Mouse (Mus musculus): ENCODE results near the gene Rgp1. TPM values are rescaled to one million over a fixed set of nuclear protein-coding genes. Genes with fewer than 3 reads are reported as not detected.
"Not testable (repeated sequence)": the region's sequence is repeated elsewhere in the genome, so short reads cannot be mapped to it uniquely, and the experiment has no call there.

Rgp1 gene
- polyA plus RNA-seq, 1 experiment from 2014 or later = 30.7 TPM

- H3K4me1 ChIP-seq = peaks cover 38% of the 10 kb centered on the region
- no peak overlapping the region for H3K9ac ChIP-seq
- H3K4me3 ChIP-seq (replicated peaks) = no peak overlapping the region
- 67% methylated on average over 7 of the region's 7 CpGs for WGBS
- ATAC-seq (replicated peaks; ENCODE audit: low FRiP score) = no peak
- H3K27ac ChIP-seq = no peak overlapping the region
- H3K27me3 ChIP-seq = no peaks in the 10 kb centered on the region
- H3K9me3 ChIP-seq (replicated peaks) = no peaks in the 10 kb centered on the region
- H3K4me2 ChIP-seq = no peak overlapping the region
- H3K36me3 ChIP-seq = peaks cover 46% of the 10 kb centered on the region
These were observed 4.9 kb downstream of the Rgp1 start for GRCm38 (mm10) chr4:43583421-43583820.

GRCm38 (mm10) chr4:43584444-43585416, 6.2 kb downstream of the Rgp1 start, which contains the start of gene Msmp:
Gene Msmp, minus strand, starts transcription at chr4:43584494.
- Histone ChIP-seq H3K36me3 (peaks cover 46% of the 10 kb centered on the region), H3K4me2 (no peak within 1 kb of the TSS), H3K4me1 (peaks cover 34% of the 10 kb centered on the region), H3K4me3 (replicated peaks) (no peak within 1 kb of the TSS), H3K9ac (no peak within 1 kb of the TSS), H3K27me3 (no peaks in the 10 kb centered on the region), H3K9me3 (replicated peaks) (no peaks in the 10 kb centered on the region), H3K27ac (no peak within 1 kb of the TSS)
- no peak for ATAC-seq (replicated peaks; ENCODE audit: low FRiP score)
- 57% methylated on average over 12 of the region's 12 CpGs for WGBS

GRCm38 (mm10) chr4:43585682-43586081, 7.2 kb downstream of the Rgp1 start:
- no peak overlapping the region for H3K27ac ChIP-seq
- no peak for ATAC-seq (replicated peaks; ENCODE audit: low FRiP score)
- H3K36me3 ChIP-seq = peaks cover 38% of the 10 kb centered on the region
- whole genome bisulfite sequencing = 48% methylated on average over 10 of the region's 10 CpGs
- no peak overlapping the region for H3K4me3 ChIP-seq (replicated peaks)
- no peak overlapping the region for H3K4me2 ChIP-seq
- H3K9me3 ChIP-seq (replicated peaks) = no peaks in the 10 kb centered on the region
- no peaks in the 10 kb centered on the region for H3K27me3 ChIP-seq
- H3K9ac ChIP-seq = no peak overlapping the region
- H3K4me1 ChIP-seq = peaks cover 27% of the 10 kb centered on the region

- Histone ChIP-seq H3K4me2 (no peak overlapping the region), H3K9ac (no peak overlapping the region), H3K9me3 (replicated peaks) (no peaks in the 10 kb centered on the region), H3K4me1 (peaks cover 27% of the 10 kb centered on the region), H3K27ac (no peak overlapping the region), H3K4me3 (replicated peaks) (no peak overlapping the region), H3K36me3 (peaks cover 31% of the 10 kb centered on the region), H3K27me3 (no peaks in the 10 kb centered on the region)
- no peak for ATAC-seq (replicated peaks; ENCODE audit: low FRiP score)
- WGBS = 72% methylated on average over 8 of the region's 8 CpGs
These were observed 7.9 kb downstream of the Rgp1 start for GRCm38 (mm10) chr4:43586411-43586810.

GRCm38 (mm10) chr4:43587681-43588080, 9.2 kb downstream of the Rgp1 start:
- Histone ChIP-seq H3K4me2 (no peak overlapping the region), H3K9ac (no peak overlapping the region), H3K27me3 (no peaks in the 10 kb centered on the region), H3K36me3 (peaks cover 18% of the 10 kb centered on the region), H3K4me3 (replicated peaks) (no peak overlapping the region), H3K27ac (no peak overlapping the region), H3K4me1 (peaks cover 27% of the 10 kb centered on the region), H3K9me3 (replicated peaks) (no peaks in the 10 kb centered on the region)
- no peak for ATAC-seq (replicated peaks; ENCODE audit: low FRiP score)
- 55% methylated on average over 7 of the region's 7 CpGs for WGBS

GRCm38 (mm10) chr4:43591543-43591942, 13.0 kb downstream of the Rgp1 start:
- 34% methylated on average over 5 of the region's 5 CpGs for WGBS
- H3K9me3 ChIP-seq (replicated peaks) = no peaks in the 10 kb centered on the region
- no peaks in the 10 kb centered on the region for H3K36me3 ChIP-seq
- H3K27ac ChIP-seq = no peak overlapping the region
- H3K4me1 ChIP-seq = peaks cover 7% of the 10 kb centered on the region; the same call in 1 of the 2 replicates
- no peaks in the 10 kb centered on the region for H3K27me3 ChIP-seq
- no peak for ATAC-seq (replicated peaks; ENCODE audit: low FRiP score)
- no peak overlapping the region for H3K4me2 ChIP-seq
- no peak overlapping the region for H3K9ac ChIP-seq
- no peak overlapping the region for H3K4me3 ChIP-seq (replicated peaks)

GRCm38 (mm10) chr4:43591961-43592360, 13.4 kb downstream of the Rgp1 start:
- ATAC-seq (replicated peaks; ENCODE audit: low FRiP score) = no peak
- no peaks in the 10 kb centered on the region for H3K36me3 ChIP-seq
- 85% methylated on average over 3 of the region's 3 CpGs for WGBS

GRCm38 (mm10) chr4:43593453-43593852, 14.9 kb downstream of the Rgp1 start:
- Histone ChIP-seq H3K4me2 (no peak overlapping the region), H3K9me3 (replicated peaks) (no peaks in the 10 kb centered on the region), H3K4me3 (replicated peaks) (no peak overlapping the region), H3K27me3 (no peaks in the 10 kb centered on the region), H3K27ac (no peak overlapping the region), H3K36me3 (no peaks in the 10 kb centered on the region), H3K9ac (no peak overlapping the region), H3K4me1 (peaks cover 1% of the 10 kb centered on the region; the same call in 1 of the 2 replicates)
- 42% methylated on average over 3 of the region's 3 CpGs for whole genome bisulfite sequencing
- ATAC-seq (replicated peaks; ENCODE audit: low FRiP score) = no peak

More at GRCm38 (mm10) chr4:43591961-43592360, 13.4 kb downstream of the Rgp1 start:
- H3K4me1 ChIP-seq = peaks cover 7% of the 10 kb centered on the region; the same call in 1 of the 2 replicates
- no peak overlapping the region for H3K9ac ChIP-seq
- no peak overlapping the region for H3K27ac ChIP-seq
- no peaks in the 10 kb centered on the region for H3K9me3 ChIP-seq (replicated peaks)
- no peak overlapping the region for H3K4me2 ChIP-seq
- no peak overlapping the region for H3K4me3 ChIP-seq (replicated peaks)
- H3K27me3 ChIP-seq = no peaks in the 10 kb centered on the region

- not testable (repeated sequence) for H3K4me3 ChIP-seq (replicated peaks); H3K4me1 ChIP-seq; H3K4me2 ChIP-seq; H3K27ac ChIP-seq; H3K36me3 ChIP-seq; H3K27me3 ChIP-seq; H3K9me3 ChIP-seq (replicated peaks); ATAC-seq (replicated peaks; ENCODE audit: low FRiP score); H3K9ac ChIP-seq
- WGBS = 79% methylated on average over 2 of the region's 2 CpGs
These were observed 18.1 kb downstream of the Rgp1 start for GRCm38 (mm10) chr4:43596597-43596996.

GRCm38 (mm10) chr4:43598200-43598599, 19.7 kb downstream of the Rgp1 start:
- Histone ChIP-seq H3K27me3 (no peaks in the 10 kb centered on the region), H3K36me3 (no peaks in the 10 kb centered on the region), H3K4me1 (no peaks in the 10 kb centered on the region), H3K4me2 (no peak overlapping the region), H3K4me3 (replicated peaks) (no peak overlapping the region), H3K27ac (no peak overlapping the region), H3K9ac (no peak overlapping the region), H3K9me3 (replicated peaks) (no peaks in the 10 kb centered on the region)
- 0 out of 2 replicates have a peak, but pooled peaks have one; percentile 40 for ATAC-seq (replicated peaks; ENCODE audit: low FRiP score)
- 79% methylated on average over 4 of the region's 4 CpGs for WGBS

- no peaks in the 10 kb centered on the region for H3K27me3 ChIP-seq
- H3K27ac ChIP-seq = no peak overlapping the region
- WGBS = 82% methylated on average over 7 of the region's 7 CpGs
- no peak for ATAC-seq (replicated peaks; ENCODE audit: low FRiP score)
- H3K4me3 ChIP-seq (replicated peaks) = no peak overlapping the region
- H3K36me3 ChIP-seq = no peaks in the 10 kb centered on the region
- no peaks in the 10 kb centered on the region for H3K4me1 ChIP-seq
- H3K4me2 ChIP-seq = no peak overlapping the region
- no peaks in the 10 kb centered on the region for H3K9me3 ChIP-seq (replicated peaks)
- no peak overlapping the region for H3K9ac ChIP-seq
These were observed 20.3 kb downstream of the Rgp1 start for GRCm38 (mm10) chr4:43598650-43599380.

Measured in kidney, embryonic 15.5 days (tissue).